Mouse (Mus musculus) cortical plate, adult 2 months (tissue): Measurements from ENCODE around the gene Brd7. TPM values are rescaled to one million over a fixed set of nuclear protein-coding genes. Genes with fewer than 3 reads are reported as not detected.

Experiments
- H3K27ac ChIP-seq: fragments of 200-500 bp; 2 replicates; pipeline ENCODE4 v1.5.1; 2012; ENCODE audit warnings: low read length, control low read depth, inconsistent platforms; ENCODE audit not compliant: insufficient read depth
- H3K4me1 ChIP-seq: fragments of 200-500 bp; 2 replicates; pipeline ENCODE4 v1.6.1; 2011; ENCODE audit warnings: low read length; ENCODE audit not compliant: control insufficient read depth, insufficient read depth
- H3K4me3 ChIP-seq: fragments of 200-500 bp; 2 replicates; pipeline ENCODE4 v1.5.1; 2011; ENCODE audit warnings: mild to moderate bottlenecking, low read length, control low read depth; ENCODE audit not compliant: insufficient read depth
- CTCF ChIP-seq: fragments of 200-500 bp; IDR thresholded peaks from 2 replicates; pipeline ENCODE4 v1.5.1; 2011; ENCODE audit warnings: mild to moderate bottlenecking, control low read depth, low read length; ENCODE audit not compliant: insufficient read depth; ENCODE audit errors: extremely low read depth
- POLR2A ChIP-seq: fragments of 200-500 bp; IDR thresholded peaks from 2 replicates; pipeline ENCODE4 v1.6.1; 2011; ENCODE audit warnings: mild to moderate bottlenecking, low read length, control low read depth; ENCODE audit not compliant: insufficient read depth; ENCODE audit errors: extremely low read depth
- polyA plus RNA-seq: library from polyadenylated mRNA; depleted of rRNA; stranded (reverse); fragments of >200 nt; gene quantifications from 2 replicates; pipeline ENCODE4 v1.2.3, GENCODE M21; 2012; rRNA removed

Gene Brd7
- polyA plus RNA-seq, 1 experiment, result 54.2 TPM

- no peak for TF ChIP-seq POLR2A
- no peak overlapping the region for H3K27ac ChIP-seq
- H3K4me3 ChIP-seq, result no peak overlapping the region
- H3K4me1 ChIP-seq, result no peaks in the 10 kb centered on the region
Observed at GRCm38 (mm10) chr8:88290326-88291304, 71.4 kb downstream of the Brd7 start.

- Histone ChIP-seq H3K4me1 (no peaks in the 10 kb centered on the region), H3K4me3 (no peak overlapping the region), H3K27ac (no peak overlapping the region)
- TF ChIP-seq CTCF, result no peak
- no peak for TF ChIP-seq POLR2A
Observed at GRCm38 (mm10) chr8:88289901-88290300, 72.1 kb downstream of the Brd7 start.

- Histone ChIP-seq H3K4me3 (no peak overlapping the region), H3K4me1 (no peaks in the 10 kb centered on the region), H3K27ac (no peak overlapping the region)
- TF ChIP-seq POLR2A, result no peak
- no peak for TF ChIP-seq CTCF
Observed at GRCm38 (mm10) chr8:88288622-88289242, 73.3 kb downstream of the Brd7 start.

- Histone ChIP-seq H3K4me3 (no peak overlapping the region), H3K27ac (no peak overlapping the region), H3K4me1 (no peaks in the 10 kb centered on the region)
- TF ChIP-seq CTCF (no peak), POLR2A (no peak)
Observed at GRCm38 (mm10) chr8:88286421-88286960, 75.5 kb downstream of the Brd7 start.

- Histone ChIP-seq H3K27ac (no peak overlapping the region), H3K4me3 (no peak overlapping the region), H3K4me1 (no peaks in the 10 kb centered on the region)
- TF ChIP-seq CTCF (no peak), POLR2A (no peak)
Observed at GRCm38 (mm10) chr8:88285469-88286356, 76.3 kb downstream of the Brd7 start.

- TF ChIP-seq POLR2A (no peak), CTCF (no peak)
- H3K4me3 ChIP-seq, result no peak overlapping the region
- H3K27ac ChIP-seq, result no peak overlapping the region
- H3K4me1 ChIP-seq, result no peaks in the 10 kb centered on the region
Observed at GRCm38 (mm10) chr8:88284738-88285137, 77.3 kb downstream of the Brd7 start.

GRCm38 (mm10) chr8:88283243-88284115, 78.5 kb downstream of the Brd7 start:
- no peaks in the 10 kb centered on the region for H3K4me1 ChIP-seq
- no peak overlapping the region for H3K4me3 ChIP-seq
- no peak for TF ChIP-seq CTCF
- no peak overlapping the region for H3K27ac ChIP-seq

GRCm38 (mm10) chr8:88282684-88283083, 79.3 kb downstream of the Brd7 start:
- no peak for TF ChIP-seq CTCF
- no peak for TF ChIP-seq POLR2A
- Histone ChIP-seq H3K4me1 (no peaks in the 10 kb centered on the region), H3K27ac (no peak overlapping the region), H3K4me3 (no peak overlapping the region)

Other genes starting within 250 kb of the Brd7 start
- 43.1 and 45.5 TPM in 2 replicates for gene Cnep1r1, start 243.4 kb downstream of the Brd7 start, polyA plus RNA-seq
- gene Heatr3, start 224.3 kb downstream of the Brd7 start, polyA plus RNA-seq, result 38.5 and 40.7 TPM in 2 replicates
- 26.4 and 26.7 TPM in 2 replicates for gene Tent4b, start 163.0 kb downstream of the Brd7 start, polyA plus RNA-seq
- gene Adcy7, start 89.8 kb downstream of the Brd7 start, polyA plus RNA-seq, result 3.1 and 3.6 TPM in 2 replicates
- gene Nkd1, start 159.2 kb upstream of the Brd7 start, polyA plus RNA-seq, result 20.6 and 22.7 TPM in 2 replicates